Mouse (Mus musculus) Patski (cell line): ENCODE data around the gene Narf. TPM values are rescaled to one million over a fixed set of nuclear protein-coding genes. Genes with fewer than 3 reads are reported as not detected.

Experiments
- ATAC-seq: fragments of 100-300 bp; one replicate; pipeline ENCODE4 v1.8.0; 2021
- CTCF ChIA-PET: fragments of 350-600 bp; sonication (Branson Sonifier 250); formaldehyde crosslinking; loops from one replicate; lab custom pipeline; 2022; ENCODE audit warnings: inconsistent platforms; lab: Charles Lee
- POLR2A ChIA-PET: fragments of 350-600 bp; sonication (Branson Sonifier 250); formaldehyde crosslinking; loops from one replicate; lab custom pipeline; 2022; ENCODE audit warnings: antibody characterized with exemption, inconsistent platforms; lab: Charles Lee
- DNase-seq: peaks from one replicate; pipeline ENCODE4 v3.0.0-alpha.2; 2011; ENCODE audit warnings: low read depth, low spot score
- H3K27me3 ChIP-seq: fragments of 371-371 bp; one replicate; pipeline ENCODE4 v1.5.1; 2021
- CTCF ChIP-seq: fragments of 100-300 bp; IDR thresholded peaks from one replicate; pipeline ENCODE4 v1.5.1; 2021
- in situ Hi-C: fragments of 300-500 bp; cut with MboI; formaldehyde crosslinking; loops from 3 replicates; pipeline ENCODE4 v1.11.1; 2018; ENCODE audit warnings: low pct_unique_long_range_greater_than_20kb, mixed read lengths
- polyA plus RNA-seq: library from polyadenylated mRNA; unstranded; gene quantifications from one replicate; pipeline ENCODE4 v1.2.3, GENCODE M21; 2021

Narf gene
- polyA plus RNA-seq, 1 experiment from 2014 or later = 26.3 TPM

DNA sequence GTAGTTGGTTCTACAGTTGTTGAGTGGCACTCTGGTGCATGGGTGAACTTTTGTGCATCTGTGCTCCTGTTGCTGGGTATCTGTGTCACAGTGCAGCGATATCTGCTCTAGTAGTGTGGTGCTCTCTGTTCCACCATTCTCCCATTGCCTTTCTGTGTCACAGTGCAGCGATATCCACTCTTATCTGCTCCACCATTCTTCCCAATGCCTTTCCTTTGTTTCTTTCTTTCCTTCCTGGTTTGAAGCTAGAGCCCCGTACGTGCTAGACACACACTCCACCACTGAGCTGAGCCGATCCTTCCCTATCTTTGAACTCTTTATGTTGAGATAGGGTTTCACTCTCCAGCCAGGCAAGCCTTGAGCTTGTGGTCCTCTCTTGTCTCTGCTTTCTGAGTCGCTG is 45.9 kb downstream of the Narf start:
- POLR2A ChIA-PET = interaction anchor here (0.6 kb wide), 1 partner anchor 298 kb away, joined by 4 read pairs; no protein-coding TSS in a partner anchor
- in situ Hi-C loops = no loop called here
- no peak for ATAC-seq

DNA sequence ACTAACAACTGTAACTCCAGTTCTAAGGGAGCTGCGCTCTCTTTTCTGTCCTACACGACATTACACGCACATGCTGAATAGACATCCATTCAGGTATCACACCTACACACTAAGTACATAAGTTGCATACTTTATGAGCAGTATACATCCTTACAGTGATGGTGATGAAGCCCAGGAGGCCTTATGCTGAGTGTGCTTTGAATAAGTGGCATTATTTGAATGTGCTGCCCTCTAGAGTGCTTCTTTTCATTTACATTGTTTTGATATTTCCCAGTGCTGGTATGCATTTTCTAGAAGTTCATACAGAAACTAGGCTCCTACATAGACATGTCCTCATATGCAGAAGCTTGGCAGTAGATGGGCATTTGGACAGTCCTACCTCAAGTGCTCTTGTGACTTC is 52.8 kb downstream of the Narf start:
- ChIA-PET POLR2A (no interaction called here), CTCF (no interaction called here)
- in situ Hi-C loops = no loop called here
- H3K27me3 ChIP-seq = no peaks in the 10 kb centered on the region
- ATAC-seq = no peak
- TF ChIP-seq CTCF = no peak
- DNase-seq = no peak

More for the DNA sequence above, 45.9 kb downstream of the Narf start:
- no peak for DNase-seq
- H3K27me3 ChIP-seq = no peaks in the 10 kb centered on the region
- no peak for TF ChIP-seq CTCF
- CTCF ChIA-PET = no interaction called here

DNA sequence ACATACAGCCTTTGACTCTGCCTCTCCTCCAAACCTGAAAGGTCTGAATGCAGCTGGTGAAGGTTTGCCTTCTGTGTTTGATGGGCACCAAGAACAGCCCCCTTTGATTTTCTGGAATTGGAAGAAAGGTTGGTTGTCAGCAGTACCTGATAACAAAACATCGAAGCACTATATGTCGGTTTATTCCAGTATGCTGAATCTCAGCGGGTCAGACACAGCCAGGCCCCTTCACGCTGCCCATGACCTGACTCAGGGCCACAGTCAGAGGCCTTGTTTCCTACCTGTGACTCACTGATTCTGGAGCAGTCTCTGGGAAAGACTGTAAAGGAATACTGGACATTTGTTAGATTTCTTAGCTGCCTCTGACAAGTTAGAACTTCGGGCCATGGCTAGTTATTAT is 57.7 kb downstream of the Narf start:
- CTCF ChIA-PET = no interaction called here
- ATAC-seq = no peak
- in situ Hi-C loops = no loop called here

DNA sequence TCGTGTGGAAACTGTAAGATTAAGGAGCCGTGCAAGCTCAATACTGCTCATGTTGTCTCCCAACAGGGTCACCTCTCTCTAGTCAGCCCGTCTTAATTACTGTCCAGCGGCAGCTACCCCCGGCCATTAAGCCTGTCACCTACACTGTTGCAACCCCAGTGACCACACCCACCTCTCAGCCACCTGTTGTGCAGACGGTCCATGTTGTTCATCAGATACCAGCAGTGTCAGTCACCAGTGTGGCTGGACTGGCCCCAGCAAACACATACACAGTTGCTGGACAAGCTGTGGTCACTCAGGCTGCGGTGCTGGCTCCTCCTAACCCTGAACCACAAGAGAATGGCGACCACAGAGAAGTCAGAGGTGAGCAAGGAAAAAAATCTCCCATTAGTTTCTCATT is 61.4 kb downstream of the Narf start:
- no peak for DNase-seq
- ChIA-PET CTCF (interaction anchor here (0.9 kb wide), 1 partner anchor 31 kb away, joined by 3 read pairs; no protein-coding TSS in a partner anchor), POLR2A (no interaction called here)
- no peak for TF ChIP-seq CTCF
- in situ Hi-C loops = no loop called here
- ATAC-seq = no peak
- no peaks in the 10 kb centered on the region for H3K27me3 ChIP-seq

More for the DNA sequence above, 57.7 kb downstream of the Narf start:
- POLR2A ChIA-PET = no interaction called here
- no peak for DNase-seq
- TF ChIP-seq CTCF = no peak
- H3K27me3 ChIP-seq = no peaks in the 10 kb centered on the region

DNA sequence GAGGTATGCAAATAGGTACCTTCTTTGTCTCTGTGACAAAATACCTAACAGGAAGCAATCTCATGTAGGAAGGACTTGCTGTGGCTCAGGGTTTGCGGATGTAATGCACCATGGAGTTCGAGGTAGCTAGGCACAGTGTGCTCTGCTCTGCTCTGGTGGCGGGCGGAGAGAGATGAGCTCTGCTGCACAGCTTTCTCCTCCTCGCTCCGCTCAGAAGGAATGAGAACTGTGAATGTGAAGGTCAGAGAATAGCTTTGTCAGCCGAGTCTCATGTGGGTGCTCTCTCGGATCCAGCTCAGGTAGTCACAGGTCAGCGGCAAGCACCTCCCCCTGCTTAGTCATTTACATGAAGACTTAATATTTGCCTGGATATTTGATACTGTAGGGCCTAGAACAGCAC is 63.2 kb downstream of the Narf start:
- ChIA-PET POLR2A (interaction anchor here (0.7 kb wide), 1 partner anchor 70 kb away, joined by 4 read pairs; no protein-coding TSS in a partner anchor), CTCF (no interaction called here)
- H3K27me3 ChIP-seq = no peaks in the 10 kb centered on the region
- DNase-seq (no peak), ATAC-seq (peak; percentile 47)
- TF ChIP-seq CTCF = no peak
- in situ Hi-C loops = no loop called here

DNA sequence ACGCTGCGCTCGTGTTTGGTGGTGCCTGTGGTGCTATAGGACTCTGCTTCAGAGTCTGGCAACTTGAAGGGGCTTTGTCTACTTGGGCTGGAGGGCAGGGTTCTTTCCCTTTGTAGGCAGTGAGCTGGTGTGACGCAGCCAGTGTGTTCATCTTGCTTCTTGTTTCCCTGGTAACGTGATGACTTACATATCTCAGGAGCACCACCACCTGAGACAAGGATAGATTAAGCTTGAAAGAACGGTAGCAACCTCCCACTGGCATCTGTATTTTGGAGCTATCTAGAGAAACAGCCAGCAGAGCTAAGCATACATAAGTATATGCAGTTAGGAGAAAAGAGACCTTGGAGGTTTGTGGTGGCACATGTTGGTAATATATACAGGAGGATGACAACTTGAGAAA is 68.3 kb downstream of the Narf start:
- in situ Hi-C loops = no loop called here
- no peak for TF ChIP-seq CTCF
- POLR2A ChIA-PET = no interaction called here

More for the DNA sequence above, 68.3 kb downstream of the Narf start:
- no peaks in the 10 kb centered on the region for H3K27me3 ChIP-seq
- no peak for DNase-seq
- CTCF ChIA-PET = no interaction called here
- no peak for ATAC-seq

Other genes with a start within 250 kb of the Narf start
- 144 TPM for gene Csnk1d, start 245.9 kb upstream of the Narf start, polyA plus RNA-seq
- not detected for gene Cd7, start 197.8 kb upstream of the Narf start, polyA plus RNA-seq
- gene Sectm1b, start 173.7 kb upstream of the Narf start, polyA plus RNA-seq = 1.9 TPM
- gene Sectm1a, start 156.0 kb upstream of the Narf start, polyA plus RNA-seq = 0.13 TPM
- not detected for gene Tex19.2, start 118.6 kb upstream of the Narf start, polyA plus RNA-seq
- not detected for gene Tex19.1, start 91.1 kb upstream of the Narf start, polyA plus RNA-seq
- not detected for gene Uts2r, start 77.0 kb upstream of the Narf start, polyA plus RNA-seq
- gene Hexdc, start 32.8 kb upstream of the Narf start, polyA plus RNA-seq = 16.5 TPM
- 15.2 TPM for gene Ogfod3, start 32.5 kb upstream of the Narf start, polyA plus RNA-seq
- gene Cybc1, start 7.9 kb upstream of the Narf start, polyA plus RNA-seq = 33.3 TPM
- 50.5 TPM for gene Foxk2, start 22.7 kb downstream of the Narf start, polyA plus RNA-seq
- gene Wdr45b, start 117.2 kb downstream of the Narf start, polyA plus RNA-seq = 74.1 TPM
- 0.55 TPM for gene Rab40b, start 151.0 kb downstream of the Narf start, polyA plus RNA-seq
- 13.3 TPM for gene Fn3krp, start 184.1 kb downstream of the Narf start, polyA plus RNA-seq
- 5.5 TPM for gene Fn3k, start 197.7 kb downstream of the Narf start, polyA plus RNA-seq
- 57.5 TPM for gene Tbcd, start 214.7 kb downstream of the Narf start, polyA plus RNA-seq